Mouse (Mus musculus) layer of hippocampus, postnatal 10 days (tissue): Measurements from ENCODE around the gene Smtnl2. TPM values are rescaled to one million over a fixed set of nuclear protein-coding genes. Genes with fewer than 3 reads are reported as not detected.

ENCODE experiments used
- DNase-seq, 2 experiments: peaks; one replicate each; pipeline ENCODE4 v3.0.0; 2021; ENCODE audit warnings: low spot score in 2 of 2
- total RNA-seq, 2 experiments: library from RNA; stranded (reverse); gene quantifications; 2 replicates each; pipeline ENCODE4 v1.2.3; 2021

The Smtnl2 gene
- total RNA-seq, 2 experiments from 2014 or later, result 4.5 to 5.0 TPM

- no peak for DNase-seq
These were observed 6.0 kb downstream of the Smtnl2 start for GRCm38 (mm10) chr11:72405532-72405931.

GRCm38 (mm10) chr11:72402969-72403368, 8.5 kb downstream of the Smtnl2 start:
- DNase-seq, result no peak

GRCm38 (mm10) chr11:72402017-72402416, 9.5 kb downstream of the Smtnl2 start:
- DNase-seq, result no peak

- no peak for DNase-seq
These were observed 10.4 kb downstream of the Smtnl2 start for GRCm38 (mm10) chr11:72401068-72401467.

GRCm38 (mm10) chr11:72397811-72398525, 13.5 kb downstream of the Smtnl2 start:
- DNase-seq, result no peak

- peak; percentile 46 to 52 for DNase-seq
These were observed 14.4 kb downstream of the Smtnl2 start for GRCm38 (mm10) chr11:72397072-72397471.

- DNase-seq, result no peak
These were observed 14.9 kb downstream of the Smtnl2 start for GRCm38 (mm10) chr11:72396621-72397020.

GRCm38 (mm10) chr11:72395652-72396051, 15.9 kb downstream of the Smtnl2 start:
- DNase-seq, result no peak

GRCm38 (mm10) chr11:72394694-72395093, 16.8 kb downstream of the Smtnl2 start:
- no peak for DNase-seq

GRCm38 (mm10) chr11:72393669-72394068, 17.8 kb downstream of the Smtnl2 start:
- DNase-seq, result peak in 1 of 2 experiments; percentile 24

GRCm38 (mm10) chr11:72393243-72393642, 18.3 kb downstream of the Smtnl2 start:
- DNase-seq, result no peak

GRCm38 (mm10) chr11:72391181-72391580, 20.3 kb downstream of the Smtnl2 start:
- no peak for DNase-seq

- DNase-seq, result no peak
These were observed 21.9 kb downstream of the Smtnl2 start for GRCm38 (mm10) chr11:72389407-72390142.

GRCm38 (mm10) chr11:72388113-72388529, 23.4 kb downstream of the Smtnl2 start:
- DNase-seq, result no peak

- no peak for DNase-seq
These were observed 32.2 kb downstream of the Smtnl2 start for GRCm38 (mm10) chr11:72379351-72379750.

GRCm38 (mm10) chr11:72378222-72378621, 33.3 kb downstream of the Smtnl2 start:
- no peak for DNase-seq

- DNase-seq, result no peak
These were observed 35.0 kb downstream of the Smtnl2 start for GRCm38 (mm10) chr11:72376562-72376961.

GRCm38 (mm10) chr11:72369904-72370672, 41.4 kb downstream of the Smtnl2 start:
- no peak for DNase-seq

- peak in 1 of 2 experiments; percentile 22 for DNase-seq
These were observed 43.4 kb downstream of the Smtnl2 start for GRCm38 (mm10) chr11:72367934-72368674.

- no peak for DNase-seq
These were observed 45.4 kb downstream of the Smtnl2 start for GRCm38 (mm10) chr11:72366126-72366525.

- DNase-seq, result no peak
These were observed 47.0 kb downstream of the Smtnl2 start for GRCm38 (mm10) chr11:72364526-72364925.
